Mouse (Mus musculus) erythroblast, embryonic 14.5 days (primary cell): ENCODE measurements around the gene Pom121l2.

ENCODE experiments used
- GATA1 ChIP-seq: IDR thresholded peaks from 2 replicates; pipeline ENCODE4 v1.6.1; 2012; ENCODE audit warnings: low read length, inconsistent platforms, mixed read lengths
- TAL1 ChIP-seq: IDR thresholded peaks from 3 replicates; pipeline ENCODE4 v1.6.1; 2012; ENCODE audit warnings: low read length, inconsistent platforms, mixed read lengths

- no peak for TF ChIP-seq GATA1
- no peak for TF ChIP-seq TAL1
Observed at GRCm38 (mm10) chr13:22009642-22010041, 28.6 kb downstream of the Pom121l2 start, which contains the start of gene Prss16.
